Mouse (Mus musculus) intestine, embryonic 16.5 days (tissue): ENCODE data around the gene Gpr50. TPM values are rescaled to one million over a fixed set of nuclear protein-coding genes. Genes with fewer than 3 reads are reported as not detected.

Source experiments
- ATAC-seq: fragments of 200-750 bp; cut with Nextera tagmentation; 2 replicates; pipeline ENCODE4 v1.8.0; 2017; ENCODE audit warnings: moderate TSS enrichment, moderate library complexity
- H3K27ac ChIP-seq: fragments of 300-500 bp; sonication (generic); 2 replicates; pipeline ENCODE4 v1.5.1; 2014; ENCODE audit warnings: mild to moderate bottlenecking, low read length
- H3K27me3 ChIP-seq: fragments of 300-500 bp; sonication (generic); replicated peaks from 2 replicates; pipeline ENCODE4 v1.6.1; 2014; ENCODE audit warnings: low read length, control low read depth, mixed read lengths; ENCODE audit not compliant: control insufficient read depth, insufficient read depth
- H3K36me3 ChIP-seq: fragments of 300-500 bp; sonication (generic); 2 replicates; pipeline ENCODE4 v1.6.1; 2014; ENCODE audit warnings: low read length, control low read depth; ENCODE audit not compliant: control insufficient read depth, insufficient read depth
- H3K4me1 ChIP-seq: fragments of 300-500 bp; sonication (generic); 2 replicates; pipeline ENCODE4 v1.6.1; 2014; ENCODE audit warnings: low read length, control low read depth, mixed read lengths; ENCODE audit not compliant: control insufficient read depth, insufficient read depth
- H3K4me2 ChIP-seq: fragments of 300-500 bp; sonication (generic); 2 replicates; pipeline ENCODE4 v1.6.1; 2014; ENCODE audit warnings: low read depth, low read length, control low read depth
- H3K4me3 ChIP-seq: fragments of 300-500 bp; sonication (generic); 2 replicates; pipeline ENCODE4 v1.5.1; 2014; ENCODE audit warnings: mild to moderate bottlenecking, low read length
- H3K9ac ChIP-seq: fragments of 300-500 bp; sonication (generic); 2 replicates; pipeline ENCODE4 v1.6.1; 2014; ENCODE audit warnings: low read depth, low read length
- H3K9me3 ChIP-seq: fragments of 300-500 bp; sonication (generic); 2 replicates; pipeline ENCODE4 v1.6.1; 2016; ENCODE audit warnings: low read length, control low read depth; ENCODE audit not compliant: control insufficient read depth
- WGBS: fragments of 180-500 bp; shearing (Covaris S2); extraction: QIAGEN DNeasy Blood & Tissue Kit; methylation state at CpG from one replicate; pipeline ENCODE4 v1.1.7; 2014; 5-methylcytosine and 5-hydroxymethylcytosine counted together
- polyA plus RNA-seq: library from polyadenylated mRNA; unstranded; fragments of >200 nt; fragmentation: Nextera tagmentation; extraction: Ambion mirVana; gene quantifications from 2 replicates; pipeline ENCODE4 v1.2.1, GENCODE M21; 2015

Gpr50 gene
- polyA plus RNA-seq, 1 experiment from 2014 or later: 0.67 TPM

GRCm38 (mm10) chrX:71661794-71662193 is 1.7 kb upstream of the Gpr50 start:
- Histone ChIP-seq H3K9me3 (peaks cover 10% of the 10 kb centered on the region), H3K27ac (no peak overlapping the region), H3K36me3 (no peaks in the 10 kb centered on the region), H3K4me1 (no peaks in the 10 kb centered on the region), H3K4me2 (no peak overlapping the region), H3K9ac (no peak overlapping the region), H3K4me3 (no peak overlapping the region), H3K27me3 (peaks cover 44% of the 10 kb centered on the region)
- 22% methylated on average over 14 of the region's 14 CpGs for WGBS
- ATAC-seq: no peak

DNA sequence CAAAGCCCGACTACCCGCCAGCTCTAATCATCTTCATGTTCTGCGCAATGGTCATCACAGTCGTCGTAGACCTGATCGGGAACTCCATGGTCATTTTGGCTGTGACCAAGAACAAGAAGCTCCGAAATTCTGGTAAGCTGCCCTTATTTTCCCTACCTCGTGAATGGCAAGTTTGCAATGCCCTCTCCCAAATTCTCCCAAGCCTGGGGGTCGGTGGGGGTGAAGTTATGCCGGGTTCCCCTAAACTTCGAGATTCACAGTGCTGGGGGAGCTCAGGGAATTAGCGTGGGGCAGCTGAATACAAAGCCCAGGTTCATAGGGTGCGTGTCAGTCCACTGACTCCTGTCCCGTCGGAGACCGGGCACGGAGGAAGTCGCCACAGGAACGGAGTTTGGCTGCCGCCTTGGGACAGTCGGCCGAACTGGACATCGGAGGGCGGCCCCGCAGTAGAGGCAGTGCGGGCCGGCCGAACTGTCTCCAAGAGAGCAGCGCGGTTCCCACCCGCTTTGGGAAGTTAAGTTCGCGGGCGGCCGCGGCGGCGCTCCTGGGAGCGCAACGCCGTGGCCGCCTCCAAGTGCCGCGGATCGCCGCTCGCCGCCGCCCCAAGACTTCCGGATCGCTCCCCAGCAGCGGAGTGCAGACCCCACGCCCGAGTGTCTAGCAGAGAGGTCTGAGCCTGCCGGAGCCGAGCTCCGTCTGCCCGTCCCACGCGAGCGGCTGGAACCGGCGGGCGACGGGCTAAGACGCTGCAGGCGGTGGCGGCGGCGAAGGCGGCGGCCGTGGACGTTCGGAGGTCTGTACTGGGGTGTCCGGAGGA is 612 bp downstream of the Gpr50 start:
- Histone ChIP-seq H3K27ac (no peak overlapping the region), H3K36me3 (no peaks in the 10 kb centered on the region), H3K9ac (0 out of 2 replicates have a peak overlapping the region, but pooled peaks have one; percentile 51), H3K27me3 (peaks cover 42% of the 10 kb centered on the region), H3K9me3 (peaks cover 10% of the 10 kb centered on the region), H3K4me3 (peak overlapping the region; percentile 50), H3K4me2 (peak overlapping the region; percentile 74), H3K4me1 (no peaks in the 10 kb centered on the region)
- ATAC-seq: no peak
- 11% methylated on average over 70 of the region's 76 CpGs for WGBS

- peak overlapping the region; percentile 74 for H3K4me2 ChIP-seq
- H3K4me1 ChIP-seq: no peaks in the 10 kb centered on the region
- H3K9ac ChIP-seq: 0 out of 2 replicates have a peak overlapping the region, but pooled peaks have one; percentile 51
- WGBS: 14% methylated on average over 15 of the region's 15 CpGs
- peak overlapping the region; percentile 50 for H3K4me3 ChIP-seq
- H3K36me3 ChIP-seq: no peaks in the 10 kb centered on the region
- H3K27ac ChIP-seq: no peak overlapping the region
- peaks cover 10% of the 10 kb centered on the region for H3K9me3 ChIP-seq
- no peak for ATAC-seq
- peaks cover 42% of the 10 kb centered on the region for H3K27me3 ChIP-seq
Observed at GRCm38 (mm10) chrX:71664688-71665026, 1.2 kb downstream of the Gpr50 start.

- Histone ChIP-seq H3K27ac (no peak overlapping the region), H3K9me3 (no peaks in the 10 kb centered on the region), H3K36me3 (no peaks in the 10 kb centered on the region), H3K9ac (no peak overlapping the region), H3K27me3 (peaks cover 11% of the 10 kb centered on the region; the same call in 1 of the 2 replicates), H3K4me3 (no peak overlapping the region), H3K4me1 (no peaks in the 10 kb centered on the region), H3K4me2 (no peak overlapping the region)
- 28% methylated on average over 6 of the region's 6 CpGs for WGBS
- no peak for ATAC-seq
Observed at GRCm38 (mm10) chrX:71670254-71670653, 6.8 kb downstream of the Gpr50 start.

GRCm38 (mm10) chrX:71700817-71701469 is 37.5 kb downstream of the Gpr50 start:
- H3K36me3 ChIP-seq: no peaks in the 10 kb centered on the region
- H3K9ac ChIP-seq: no peak overlapping the region
- ATAC-seq: no peak
- no peak overlapping the region for H3K4me3 ChIP-seq
- WGBS: 31% methylated on average over 6 of the region's 6 CpGs
- no peaks in the 10 kb centered on the region for H3K9me3 ChIP-seq
- no peaks in the 10 kb centered on the region for H3K4me1 ChIP-seq
- no peak overlapping the region for H3K27ac ChIP-seq
- no peak overlapping the region for H3K4me2 ChIP-seq
- H3K27me3 ChIP-seq: no peaks in the 10 kb centered on the region

Other genes with a start within 250 kb of the Gpr50 start
- gene Cd99l2, start 170.8 kb upstream of the Gpr50 start, polyA plus RNA-seq: 22.0 and 22.6 TPM in 2 replicates
- gene Hmgb3, start 107.7 kb upstream of the Gpr50 start, polyA plus RNA-seq: 165 and 205 TPM in 2 replicates
- 43.1 and 44.9 TPM in 2 replicates for gene Vma21, start 152.3 kb downstream of the Gpr50 start, polyA plus RNA-seq